Mouse (Mus musculus) limb, embryonic 14.5 days (tissue): ENCODE measurements around the gene Cd101. TPM values are rescaled to one million over a fixed set of nuclear protein-coding genes. Genes with fewer than 3 reads are reported as not detected.
A peak's percentile ranks its signal among the peaks of the same experiment; 100 is the strongest.

Source experiments
- ATAC-seq: fragments of 200-750 bp; cut with Nextera tagmentation; 2 replicates; pipeline ENCODE4 v1.8.0; 2017; ENCODE audit warnings: low read depth, moderate number of reproducible peaks, moderate TSS enrichment; ENCODE audit not compliant: low FRiP score
- DNase-seq: peaks from one replicate; pipeline ENCODE4 v3.0.0-alpha.2; 2015; ENCODE audit warnings: low spot score
- H3K27ac ChIP-seq: fragments of 300-500 bp; sonication (generic); replicated peaks from 2 replicates; pipeline ENCODE4 v1.5.1; 2014; ENCODE audit warnings: low read depth, mild to moderate bottlenecking, low read length, moderate library complexity, mixed read lengths
- H3K27me3 ChIP-seq: fragments of 300-500 bp; sonication (generic); 2 replicates; pipeline ENCODE4 v1.6.1; 2014; ENCODE audit warnings: low read length, mixed read lengths; ENCODE audit not compliant: control insufficient read depth, insufficient read depth
- H3K36me3 ChIP-seq: fragments of 300-500 bp; sonication (generic); 2 replicates; pipeline ENCODE4 v1.6.1; 2014; ENCODE audit warnings: mild to moderate bottlenecking, low read length, moderate library complexity, mixed read lengths; ENCODE audit not compliant: control insufficient read depth, insufficient read depth
- H3K4me1 ChIP-seq: fragments of 300-500 bp; sonication (generic); 2 replicates; pipeline ENCODE4 v1.6.1; 2014; ENCODE audit warnings: antibody characterized with exemption, low read length, mixed read lengths; ENCODE audit not compliant: control insufficient read depth, insufficient read depth
- H3K4me2 ChIP-seq: fragments of 300-500 bp; sonication (generic); replicated peaks from 2 replicates; pipeline ENCODE4 v1.6.1; 2014; ENCODE audit warnings: low read depth, mild to moderate bottlenecking, low read length, moderate library complexity; ENCODE audit not compliant: severe bottlenecking
- H3K4me3 ChIP-seq: fragments of 300-500 bp; sonication (generic); replicated peaks from 2 replicates; pipeline ENCODE4 v1.5.1; 2014; ENCODE audit warnings: low read length
- H3K9ac ChIP-seq: fragments of 300-500 bp; sonication (generic); 2 replicates; pipeline ENCODE4 v1.6.1; 2014; ENCODE audit warnings: mild to moderate bottlenecking, low read depth, low read length, moderate library complexity; ENCODE audit not compliant: severe bottlenecking
- H3K9me3 ChIP-seq: fragments of 300-500 bp; sonication (generic); 2 replicates; pipeline ENCODE4 v1.6.1; 2016; ENCODE audit warnings: low read length; ENCODE audit not compliant: control insufficient read depth
- POLR2A ChIP-seq: fragments of 200-500 bp; IDR thresholded peaks from 2 replicates; pipeline ENCODE4 v1.8.0; 2012; ENCODE audit warnings: inconsistent platforms, mild to moderate bottlenecking, moderate library complexity, borderline replicate concordance; ENCODE audit not compliant: insufficient read depth, insufficient read length; ENCODE audit errors: extremely low read depth
- WGBS: fragments of 180-500 bp; shearing (Covaris S2); extraction: QIAGEN DNeasy Blood & Tissue Kit; methylation state at CpG from one replicate; pipeline ENCODE4 v1.1.7; 2014; 5-methylcytosine and 5-hydroxymethylcytosine counted together
- polyA plus RNA-seq, 2 experiments: library from polyadenylated mRNA; depleted of rRNA in 1 of 2; stranded (reverse) in 1 of 2; unstranded in 1 of 2; fragments of >200 nt; fragmentation: Nextera tagmentation in 1 of 2; extraction: Ambion mirVana in 1 of 2; gene quantifications; 2 replicates each; pipeline versions ENCODE4 v1.2.1 to v1.2.3; 2012 to 2014

The Cd101 gene
- polyA plus RNA-seq, 2 experiments = 0.14 to 0.19 TPM

GRCm38 (mm10) chr3:100969176-100969917, 60.0 kb downstream of the Cd101 start, which contains the start of gene Ttf2:
Gene Ttf2 (minus strand): TSS chr3:100969663.
- DNase-seq (peak; percentile 93), ATAC-seq (peak; percentile 99)
- H3K9ac ChIP-seq = peak within 1 kb of the TSS; percentile 69
- H3K36me3 ChIP-seq = 0 out of 2 replicates have a peak, but pooled peaks cover 7% of the 10 kb centered on the region
- peak within 1 kb of the TSS; percentile 85 for H3K4me2 ChIP-seq
- H3K27me3 ChIP-seq = no peaks in the 10 kb centered on the region
- H3K9me3 ChIP-seq = no peaks in the 10 kb centered on the region
- TF ChIP-seq POLR2A = 0 out of 2 replicates have a peak, but pooled peaks have one; percentile 19
- WGBS = 1% methylated on average over 40 of the region's 40 CpGs
- peaks cover 6% of the 10 kb centered on the region; the same call in 1 of the 2 replicates for H3K4me1 ChIP-seq
- H3K4me3 ChIP-seq = peak within 1 kb of the TSS; percentile 68
- H3K27ac ChIP-seq = no peak within 1 kb of the TSS

GRCm38 (mm10) chr3:100963849-100964542, 65.4 kb downstream of the Cd101 start:
- no peak for TF ChIP-seq POLR2A

GRCm38 (mm10) chr3:100961501-100961900, 67.9 kb downstream of the Cd101 start:
- peaks cover 72% of the 10 kb centered on the region for H3K36me3 ChIP-seq
- no peak for ATAC-seq
- no peak overlapping the region for H3K4me2 ChIP-seq
- no peak overlapping the region for H3K9ac ChIP-seq
- no peak for DNase-seq
- no peaks in the 10 kb centered on the region for H3K9me3 ChIP-seq
- no peaks in the 10 kb centered on the region for H3K27me3 ChIP-seq
- H3K27ac ChIP-seq = no peak overlapping the region
- H3K4me1 ChIP-seq = no peaks in the 10 kb centered on the region
- no peak for TF ChIP-seq POLR2A
- H3K4me3 ChIP-seq = no peak overlapping the region
- 91% methylated on average over 7 of the region's 7 CpGs for WGBS

More at GRCm38 (mm10) chr3:100963849-100964542, 65.4 kb downstream of the Cd101 start:
- H3K27ac ChIP-seq = no peak overlapping the region
- H3K4me1 ChIP-seq = 0 out of 2 replicates have a peak, but pooled peaks cover 3% of the 10 kb centered on the region
- H3K4me2 ChIP-seq = no peak overlapping the region
- H3K9me3 ChIP-seq = no peaks in the 10 kb centered on the region
- peaks cover 50% of the 10 kb centered on the region for H3K36me3 ChIP-seq
- peak; percentile 34 for DNase-seq
- no peak for ATAC-seq
- no peak overlapping the region for H3K9ac ChIP-seq
- 74% methylated on average over 14 of the region's 14 CpGs for WGBS
- no peak overlapping the region for H3K4me3 ChIP-seq
- H3K27me3 ChIP-seq = no peaks in the 10 kb centered on the region

DNA sequence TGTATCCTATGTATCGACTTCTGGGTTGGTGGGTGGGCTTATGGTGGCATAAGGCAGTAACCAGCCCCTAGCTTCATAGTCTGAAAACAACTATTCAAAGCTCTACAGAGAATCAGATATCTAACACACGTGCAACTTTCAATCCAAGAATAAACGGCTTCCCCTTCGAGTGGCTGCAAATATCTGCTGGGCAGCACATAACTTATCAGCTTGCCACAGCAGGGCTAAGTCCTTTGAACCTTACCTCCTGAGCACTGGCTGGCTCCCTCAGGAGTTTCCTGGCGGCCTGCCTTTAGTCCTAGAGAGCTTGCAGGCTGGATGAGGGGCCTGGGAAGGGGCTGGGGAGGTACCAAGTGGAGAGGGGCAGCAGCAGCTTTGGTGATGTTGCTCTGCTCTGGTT, 68.3 kb downstream of the Cd101 start:
- no peaks in the 10 kb centered on the region for H3K9me3 ChIP-seq
- H3K4me1 ChIP-seq = no peaks in the 10 kb centered on the region
- TF ChIP-seq POLR2A = no peak
- no peak overlapping the region for H3K4me2 ChIP-seq
- H3K9ac ChIP-seq = no peak overlapping the region; the same call in 1 of the 2 replicates
- H3K36me3 ChIP-seq = peaks cover 73% of the 10 kb centered on the region
- H3K27me3 ChIP-seq = no peaks in the 10 kb centered on the region
- H3K4me3 ChIP-seq = no peak overlapping the region
- no peak overlapping the region for H3K27ac ChIP-seq
- 69% methylated on average over 5 of the region's 5 CpGs for WGBS
- DNase-seq = peak; percentile 15
- no peak for ATAC-seq

DNA sequence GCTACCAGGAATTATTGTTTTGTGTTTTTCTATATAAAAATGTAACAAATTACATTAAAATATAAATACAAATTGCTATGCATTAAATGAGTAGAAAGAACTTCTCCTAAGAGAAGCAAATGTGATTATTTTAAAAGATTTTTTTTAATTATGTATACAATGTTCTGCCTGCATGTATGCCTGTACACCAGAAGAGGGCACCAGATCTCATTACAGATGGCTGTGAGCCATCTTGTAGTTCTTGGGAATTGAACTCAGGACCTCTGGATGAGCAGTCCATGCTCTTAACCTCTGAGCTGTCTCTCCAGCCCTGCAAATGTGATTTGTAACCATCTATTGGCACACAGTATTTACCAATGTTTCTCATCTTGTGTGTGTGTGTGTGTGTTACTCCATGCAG, 74.7 kb downstream of the Cd101 start:
- ATAC-seq (no peak), DNase-seq (no peak)
- no peaks in the 10 kb centered on the region for H3K9me3 ChIP-seq
- TF ChIP-seq POLR2A = no peak
- no peak overlapping the region for H3K4me3 ChIP-seq
- H3K4me1 ChIP-seq = no peaks in the 10 kb centered on the region
- H3K27ac ChIP-seq = no peak overlapping the region
- no peak overlapping the region for H3K4me2 ChIP-seq
- H3K9ac ChIP-seq = no peak overlapping the region
- H3K36me3 ChIP-seq = peaks cover 85% of the 10 kb centered on the region
- H3K27me3 ChIP-seq = no peaks in the 10 kb centered on the region
